Mouse (Mus musculus) spleen, adult 2 months (tissue): ENCODE measurements around the gene Slc24a4.

Experiments used
- CTCF ChIP-seq: fragments of 200-500 bp; IDR thresholded peaks from 2 replicates; pipeline ENCODE4 v1.5.1; 2011; ENCODE audit warnings: mild to moderate bottlenecking, inconsistent platforms; ENCODE audit not compliant: insufficient read depth, insufficient read length, insufficient replicate concordance; ENCODE audit errors: extremely low read depth
- POLR2A ChIP-seq: fragments of 200-500 bp; IDR thresholded peaks from 2 replicates; pipeline ENCODE4 v1.6.1; 2011; ENCODE audit warnings: low read depth, low read length, inconsistent platforms

- TF ChIP-seq POLR2A, result no peak
- TF ChIP-seq CTCF, result no peak
Measured at GRCm38 (mm10) chr12:102206471-102206870, 77.9 kb downstream of the Slc24a4 start.
